Mouse (Mus musculus): Measurements from ENCODE around the gene Ptprd. TPM values are rescaled to one million over a fixed set of nuclear protein-coding genes. Genes with fewer than 3 reads are reported as not detected.

The Ptprd gene
- polyA plus RNA-seq, 1 experiment from 2014 or later, result 10.0 TPM

DNA sequence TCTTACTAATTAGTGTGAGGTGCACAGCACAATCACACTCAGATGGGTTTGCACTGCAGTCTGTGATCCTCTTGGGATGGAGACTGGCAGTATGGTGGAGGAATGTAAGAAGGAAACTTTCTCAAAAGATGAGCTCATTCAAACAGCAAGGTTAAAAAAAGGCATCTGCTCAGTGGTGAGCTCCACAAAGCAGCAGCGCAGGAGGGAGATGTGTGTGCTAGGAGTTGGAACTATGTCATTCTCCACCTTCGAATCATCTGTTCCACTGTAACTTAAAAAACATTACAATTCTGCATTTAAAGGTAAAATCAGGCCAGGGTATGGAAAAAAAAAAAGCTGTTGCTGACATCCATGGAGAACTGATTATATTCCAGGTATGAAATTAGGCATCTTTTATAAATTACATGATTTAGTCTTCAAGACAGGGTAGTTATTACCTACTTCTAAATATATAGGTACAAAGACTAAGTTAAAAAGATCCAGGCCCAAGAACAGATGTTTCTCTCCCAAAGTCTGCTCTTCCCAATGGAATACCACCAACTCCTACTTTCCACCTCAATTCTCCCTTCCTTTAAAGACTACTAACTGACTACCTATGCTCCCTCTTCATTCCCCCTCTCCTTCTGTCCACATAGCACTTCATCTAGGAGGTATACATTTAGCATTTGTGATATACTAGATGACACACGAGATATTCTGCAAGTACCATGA, 562.0 kb downstream of the Ptprd start:
- H3K4me3 ChIP-seq (ENCODE audit: low read length), result no peak overlapping the region
- 75% methylated on average over 3 of the region's 3 CpGs for WGBS
- no peak overlapping the region for H3K9ac ChIP-seq (ENCODE audit: low read length)
- no peak overlapping the region for H3K4me2 ChIP-seq (ENCODE audit: low read depth, low read length)
- no peak overlapping the region for H3K27ac ChIP-seq (ENCODE audit: low read length)
- H3K36me3 ChIP-seq (ENCODE audit: control insufficient read depth, insufficient read depth), result no peaks in the 10 kb centered on the region
- no peaks in the 10 kb centered on the region for H3K4me1 ChIP-seq (ENCODE audit: control insufficient read depth, insufficient read depth, low read length)
- H3K27me3 ChIP-seq (ENCODE audit: control insufficient read depth, insufficient read depth, low read length), result no peaks in the 10 kb centered on the region
- no peak for ATAC-seq (replicated peaks; ENCODE audit: extremely low read depth, insufficient read depth, low FRiP score)
- no peaks in the 10 kb centered on the region for H3K9me3 ChIP-seq (replicated peaks; ENCODE audit: control insufficient read depth, low read length)

GRCm38 (mm10) chr4:77648911-77649310, 562.9 kb downstream of the Ptprd start:
- Histone ChIP-seq H3K36me3 (ENCODE audit: control insufficient read depth, insufficient read depth) (no peaks in the 10 kb centered on the region), H3K9ac (ENCODE audit: low read length) (no peak overlapping the region), H3K4me3 (ENCODE audit: low read length) (no peak overlapping the region), H3K4me2 (ENCODE audit: low read depth, low read length) (no peak overlapping the region), H3K9me3 (replicated peaks; ENCODE audit: control insufficient read depth, low read length) (no peaks in the 10 kb centered on the region), H3K4me1 (ENCODE audit: control insufficient read depth, insufficient read depth, low read length) (no peaks in the 10 kb centered on the region), H3K27me3 (ENCODE audit: control insufficient read depth, insufficient read depth, low read length) (no peaks in the 10 kb centered on the region), H3K27ac (ENCODE audit: low read length) (no peak overlapping the region)
- ATAC-seq (replicated peaks; ENCODE audit: extremely low read depth, insufficient read depth, low FRiP score), result no peak
- 57% methylated on average over 2 of the region's 2 CpGs for WGBS

- Histone ChIP-seq H3K4me2 (ENCODE audit: low read depth, low read length) (no peak overlapping the region), H3K4me3 (ENCODE audit: low read length) (no peak overlapping the region), H3K27ac (ENCODE audit: low read length) (no peak overlapping the region), H3K27me3 (ENCODE audit: control insufficient read depth, insufficient read depth, low read length) (no peaks in the 10 kb centered on the region), H3K9me3 (replicated peaks; ENCODE audit: control insufficient read depth, low read length) (no peaks in the 10 kb centered on the region), H3K36me3 (ENCODE audit: control insufficient read depth, insufficient read depth) (no peaks in the 10 kb centered on the region), H3K4me1 (ENCODE audit: control insufficient read depth, insufficient read depth, low read length) (no peaks in the 10 kb centered on the region), H3K9ac (ENCODE audit: low read length) (no peak overlapping the region)
- WGBS, result 76% methylated on average over 5 of the region's 5 CpGs
- ATAC-seq (replicated peaks; ENCODE audit: extremely low read depth, insufficient read depth, low FRiP score), result no peak
Observed at GRCm38 (mm10) chr4:77647451-77648137, 564.2 kb downstream of the Ptprd start.

- ATAC-seq (replicated peaks; ENCODE audit: extremely low read depth, insufficient read depth, low FRiP score), result no peak
- Histone ChIP-seq H3K36me3 (ENCODE audit: control insufficient read depth, insufficient read depth) (no peaks in the 10 kb centered on the region), H3K4me3 (ENCODE audit: low read length) (no peak overlapping the region), H3K27ac (ENCODE audit: low read length) (no peak overlapping the region), H3K9ac (ENCODE audit: low read length) (no peak overlapping the region), H3K27me3 (ENCODE audit: control insufficient read depth, insufficient read depth, low read length) (no peaks in the 10 kb centered on the region), H3K4me2 (ENCODE audit: low read depth, low read length) (no peak overlapping the region), H3K4me1 (ENCODE audit: control insufficient read depth, insufficient read depth, low read length) (no peaks in the 10 kb centered on the region), H3K9me3 (replicated peaks; ENCODE audit: control insufficient read depth, low read length) (no peaks in the 10 kb centered on the region)
Observed at GRCm38 (mm10) chr4:77644435-77644834, 567.3 kb downstream of the Ptprd start.

DNA sequence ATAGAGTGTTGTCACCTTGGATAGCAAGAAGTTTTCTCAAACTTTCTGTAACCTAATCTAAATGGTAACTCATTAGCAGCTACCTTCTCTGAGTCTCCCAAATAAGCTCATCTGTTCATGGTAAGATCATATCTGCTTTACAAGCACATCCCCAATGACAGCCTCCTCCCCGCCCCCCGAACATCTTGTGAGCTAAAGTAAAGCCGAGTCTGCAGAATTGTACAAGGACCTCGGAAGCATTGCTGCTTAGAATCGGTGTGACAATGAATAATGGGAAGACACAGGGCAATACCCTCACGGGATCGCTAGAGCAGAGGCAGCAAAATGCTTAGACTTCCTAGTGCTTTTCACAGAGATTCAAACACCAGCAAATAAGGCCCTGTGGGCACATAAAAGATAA, 571.7 kb downstream of the Ptprd start:
- Histone ChIP-seq H3K27me3 (ENCODE audit: control insufficient read depth, insufficient read depth, low read length) (no peaks in the 10 kb centered on the region), H3K4me3 (ENCODE audit: low read length) (no peak overlapping the region), H3K9ac (ENCODE audit: low read length) (no peak overlapping the region), H3K4me1 (ENCODE audit: control insufficient read depth, insufficient read depth, low read length) (no peaks in the 10 kb centered on the region), H3K9me3 (replicated peaks; ENCODE audit: control insufficient read depth, low read length) (no peaks in the 10 kb centered on the region), H3K36me3 (ENCODE audit: control insufficient read depth, insufficient read depth) (no peaks in the 10 kb centered on the region), H3K27ac (ENCODE audit: low read length) (no peak overlapping the region), H3K4me2 (ENCODE audit: low read depth, low read length) (no peak overlapping the region)
- no peak for ATAC-seq (replicated peaks; ENCODE audit: extremely low read depth, insufficient read depth, low FRiP score)
- 73% methylated on average over 7 of the region's 7 CpGs for WGBS

GRCm38 (mm10) chr4:77613129-77613528, 598.6 kb downstream of the Ptprd start:
- no peaks in the 10 kb centered on the region for H3K4me1 ChIP-seq (ENCODE audit: control insufficient read depth, insufficient read depth, low read length)
- H3K4me2 ChIP-seq (ENCODE audit: low read depth, low read length), result no peak overlapping the region
- no peak overlapping the region for H3K9ac ChIP-seq (ENCODE audit: low read length)
- H3K27me3 ChIP-seq (ENCODE audit: control insufficient read depth, insufficient read depth, low read length), result no peaks in the 10 kb centered on the region
- no peaks in the 10 kb centered on the region for H3K9me3 ChIP-seq (replicated peaks; ENCODE audit: control insufficient read depth, low read length)
- H3K36me3 ChIP-seq (ENCODE audit: control insufficient read depth, insufficient read depth), result no peaks in the 10 kb centered on the region
- WGBS, result 86% methylated on average over 1 of the region's 1 CpGs
- no peak for ATAC-seq (replicated peaks; ENCODE audit: extremely low read depth, insufficient read depth, low FRiP score)
- no peak overlapping the region for H3K4me3 ChIP-seq (ENCODE audit: low read length)
- H3K27ac ChIP-seq (ENCODE audit: low read length), result no peak overlapping the region

DNA sequence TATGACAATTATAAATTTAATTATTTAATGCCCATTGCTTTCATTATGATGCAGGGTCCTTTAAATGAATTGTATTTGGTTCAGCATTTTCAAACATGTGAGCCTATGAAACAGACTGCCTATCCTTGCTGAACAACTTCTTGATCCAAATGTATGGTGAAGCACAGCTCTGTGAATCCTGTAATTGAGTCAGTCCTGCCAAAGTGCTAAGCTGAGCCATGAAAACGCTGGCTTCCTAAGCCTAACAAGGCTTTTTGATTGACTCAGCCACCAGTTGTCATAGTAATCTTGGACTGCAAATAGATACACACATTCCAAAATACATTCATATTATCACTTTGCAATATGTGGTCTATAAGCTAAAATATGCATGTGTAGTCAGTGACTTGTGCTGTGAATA, 625.1 kb downstream of the Ptprd start:
- H3K27ac ChIP-seq (ENCODE audit: low read length), result no peak overlapping the region
- H3K9me3 ChIP-seq (replicated peaks; ENCODE audit: control insufficient read depth, low read length), result no peaks in the 10 kb centered on the region
- no peaks in the 10 kb centered on the region for H3K27me3 ChIP-seq (ENCODE audit: control insufficient read depth, insufficient read depth, low read length)
- no peak for ATAC-seq (replicated peaks; ENCODE audit: extremely low read depth, insufficient read depth, low FRiP score)
- 50% methylated on average over 1 of the region's 1 CpGs for WGBS
- no peak overlapping the region for H3K4me2 ChIP-seq (ENCODE audit: low read depth, low read length)
- H3K36me3 ChIP-seq (ENCODE audit: control insufficient read depth, insufficient read depth), result no peaks in the 10 kb centered on the region
- H3K9ac ChIP-seq (ENCODE audit: low read length), result no peak overlapping the region
- no peak overlapping the region for H3K4me3 ChIP-seq (ENCODE audit: low read length)
- H3K4me1 ChIP-seq (ENCODE audit: control insufficient read depth, insufficient read depth, low read length), result no peaks in the 10 kb centered on the region

- H3K4me1 ChIP-seq (ENCODE audit: control insufficient read depth, insufficient read depth, low read length), result no peaks in the 10 kb centered on the region
- no peaks in the 10 kb centered on the region for H3K9me3 ChIP-seq (replicated peaks; ENCODE audit: control insufficient read depth, low read length)
- 50% methylated on average over 1 of the region's 1 CpGs for WGBS
- H3K27ac ChIP-seq (ENCODE audit: low read length), result no peak overlapping the region
- no peak for ATAC-seq (replicated peaks; ENCODE audit: extremely low read depth, insufficient read depth, low FRiP score)
- no peak overlapping the region for H3K4me2 ChIP-seq (ENCODE audit: low read depth, low read length)
- H3K36me3 ChIP-seq (ENCODE audit: control insufficient read depth, insufficient read depth), result no peaks in the 10 kb centered on the region
- no peak overlapping the region for H3K9ac ChIP-seq (ENCODE audit: low read length)
- no peaks in the 10 kb centered on the region for H3K27me3 ChIP-seq (ENCODE audit: control insufficient read depth, insufficient read depth, low read length)
- H3K4me3 ChIP-seq (ENCODE audit: low read length), result no peak overlapping the region
Observed at GRCm38 (mm10) chr4:77586222-77586621, 625.5 kb downstream of the Ptprd start.

DNA sequence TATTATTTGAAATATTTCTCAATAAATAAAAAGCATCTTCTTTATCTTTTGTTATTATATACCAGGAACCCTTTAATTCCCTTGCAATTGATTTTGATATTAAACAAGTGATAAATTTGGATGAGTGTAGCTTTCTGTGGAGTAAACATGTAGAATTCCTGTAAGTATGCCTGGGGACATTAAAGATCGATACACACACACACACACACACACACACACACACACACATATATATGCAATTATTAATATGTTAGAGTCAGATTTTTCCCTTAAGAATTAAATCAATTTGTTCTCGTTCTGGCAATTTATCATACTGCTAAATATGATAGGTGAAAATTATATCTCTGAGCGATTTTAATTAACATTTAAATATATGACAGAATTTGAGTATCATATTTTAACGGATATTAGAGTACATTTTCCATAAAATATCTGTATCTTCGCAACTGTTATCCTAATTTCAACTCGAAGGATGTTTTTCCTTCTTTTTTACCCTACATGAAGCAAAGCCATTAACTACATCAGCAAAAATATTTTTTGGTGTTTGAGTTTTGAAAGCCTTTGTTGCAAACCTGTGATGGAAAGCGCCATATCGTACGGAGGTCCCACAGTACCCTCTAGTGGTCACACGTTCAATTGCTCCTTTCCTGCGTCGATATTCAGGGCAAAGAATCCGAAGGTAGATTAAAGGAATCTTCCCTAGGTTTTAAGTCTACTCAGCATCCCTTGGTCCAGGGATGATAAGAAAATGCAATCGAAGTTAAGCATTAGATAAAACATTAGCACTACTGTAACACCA, 653.2 kb downstream of the Ptprd start:
- H3K4me3 ChIP-seq (ENCODE audit: low read length), result no peak overlapping the region
- no peak overlapping the region for H3K27ac ChIP-seq (ENCODE audit: low read length)
- no peaks in the 10 kb centered on the region for H3K36me3 ChIP-seq (ENCODE audit: control insufficient read depth, insufficient read depth)
- H3K9ac ChIP-seq (ENCODE audit: low read length), result no peak overlapping the region
- H3K9me3 ChIP-seq (replicated peaks; ENCODE audit: control insufficient read depth, low read length), result no peaks in the 10 kb centered on the region
- no peaks in the 10 kb centered on the region for H3K27me3 ChIP-seq (ENCODE audit: control insufficient read depth, insufficient read depth, low read length)
- no peak overlapping the region for H3K4me2 ChIP-seq (ENCODE audit: low read depth, low read length)
- 17% methylated on average over 14 of the region's 14 CpGs for WGBS
- ATAC-seq (replicated peaks; ENCODE audit: extremely low read depth, insufficient read depth, low FRiP score), result no peak
- H3K4me1 ChIP-seq (ENCODE audit: control insufficient read depth, insufficient read depth, low read length), result no peaks in the 10 kb centered on the region

All from heart, embryonic 16.5 days (tissue).